Mouse (Mus musculus): ENCODE results near the gene C87977.
"Not testable (repeated sequence)": the region's sequence is repeated elsewhere in the genome, so short reads cannot be mapped to it uniquely, and the experiment has no call there.

The C87977 gene

DNA sequence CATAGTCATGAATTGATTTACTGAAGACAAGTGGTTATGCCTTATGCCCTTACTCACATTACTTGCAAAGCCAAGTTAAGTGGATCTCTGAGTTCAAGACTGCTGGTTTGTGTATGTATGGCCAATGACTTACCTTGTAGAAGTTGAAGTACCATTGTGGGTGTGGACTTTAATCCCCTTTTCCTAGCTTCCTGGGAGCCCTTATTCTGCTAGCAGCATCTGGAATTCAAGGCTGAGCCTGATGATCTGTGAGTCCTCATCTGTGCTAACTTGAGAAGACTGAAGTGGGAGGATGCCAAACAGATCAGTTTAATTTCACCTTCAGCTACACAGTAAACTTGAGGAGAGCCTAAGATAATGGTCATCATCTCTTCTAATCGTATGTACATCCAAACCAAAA lies at the start of gene C87977:
C87977 (minus strand) TSS at position 101 of the 400 bp plus-strand sequence.
- DNase-seq (ENCODE audit: low read depth, low spot score): not testable (repeated sequence)

DNA sequence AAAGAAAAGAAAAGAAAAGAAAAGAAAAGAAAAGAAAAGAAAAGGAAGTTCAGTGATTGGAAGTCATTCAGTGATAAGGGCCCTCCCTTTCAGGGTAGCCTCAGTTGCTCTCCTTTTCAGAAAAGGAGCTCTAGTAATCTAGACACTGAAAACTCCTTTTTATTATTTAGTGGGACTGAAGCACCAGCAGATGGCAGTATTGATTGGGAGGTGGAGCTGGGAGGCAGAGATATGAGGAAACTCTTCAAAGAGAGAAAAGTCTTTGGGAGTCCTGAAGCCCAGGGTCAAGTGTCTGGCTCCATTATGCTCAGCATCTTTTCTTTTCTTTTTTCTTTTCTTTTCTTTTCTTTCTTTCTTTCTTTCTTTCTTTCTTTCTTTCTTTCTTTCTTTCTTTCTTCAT lies 41.6 kb upstream of the C87977 start:
- not testable (repeated sequence) for DNase-seq (ENCODE audit: low read depth, low spot score)

DNA sequence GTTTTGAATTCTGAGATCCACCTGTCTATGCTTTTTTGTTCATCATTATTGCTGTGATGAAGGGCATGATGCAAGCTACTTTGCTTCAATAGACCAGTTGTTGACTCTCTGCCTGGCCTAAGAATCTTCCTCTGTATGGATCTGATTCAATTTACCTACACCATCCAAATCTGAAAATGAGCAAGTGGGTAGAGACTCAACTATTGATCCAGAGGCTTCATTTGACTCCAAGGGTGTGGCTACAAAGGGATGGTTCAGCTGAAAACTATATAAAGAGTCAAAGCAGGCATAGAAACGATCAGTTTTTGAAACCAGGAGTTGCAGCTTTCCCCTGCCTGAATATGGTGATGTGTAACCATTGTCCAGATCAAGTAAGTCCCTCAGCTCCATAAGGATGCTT lies 22.7 kb downstream of the C87977 start, which contains the start of gene Oog2:
Oog2 (plus strand) TSS at position 301 of the 400 bp plus-strand sequence.
- no peak for DNase-seq (ENCODE audit: low read depth, low spot score)

DNA sequence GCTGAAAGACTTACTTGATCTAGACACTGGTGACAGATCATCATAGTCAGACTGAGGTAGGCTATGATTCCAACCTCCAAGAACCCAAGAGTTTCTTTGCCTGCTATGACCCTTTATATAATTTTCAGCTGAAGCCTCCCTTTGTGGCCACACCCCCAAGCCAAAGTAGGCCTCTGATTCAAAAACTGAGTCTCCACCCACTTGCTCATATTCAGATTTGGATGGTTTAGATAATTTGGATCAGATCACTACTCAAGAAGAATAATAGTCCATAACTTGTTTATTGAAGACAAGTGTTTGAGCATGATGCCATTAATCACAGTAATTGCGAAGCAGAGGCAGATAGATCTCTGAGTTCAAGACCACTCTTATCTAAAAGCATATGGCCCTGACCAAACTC lies 50.6 kb downstream of the C87977 start, which contains the start of gene Oog3:
Oog3 (minus strand) TSS at position 101 of the 400 bp plus-strand sequence.
- DNase-seq (ENCODE audit: low read depth, low spot score): no peak
